Mouse (Mus musculus) midbrain, embryonic 14.5 days (tissue): ENCODE results near the gene Sept12. TPM values are rescaled to one million over a fixed set of nuclear protein-coding genes. Genes with fewer than 3 reads are reported as not detected.
A peak's percentile ranks its signal among the peaks of the same experiment; 100 is the strongest.

Experiments
- ATAC-seq: fragments of 200-750 bp; cut with Nextera tagmentation; 2 replicates; pipeline ENCODE4 v1.8.0; 2017; ENCODE audit warnings: moderate number of reproducible peaks, moderate library complexity; ENCODE audit not compliant: low FRiP score, low TSS enrichment
- DNase-seq: peaks from one replicate; pipeline ENCODE4 v3.0.0-alpha.2; 2015
- H3K27ac ChIP-seq: fragments of 300-500 bp; sonication (generic); replicated peaks from 2 replicates; pipeline ENCODE4 v1.5.1; 2014; ENCODE audit warnings: mild to moderate bottlenecking, low read depth, low read length, moderate library complexity
- H3K27me3 ChIP-seq: fragments of 300-500 bp; sonication (generic); 2 replicates; pipeline ENCODE4 v1.6.1; 2014; ENCODE audit warnings: low read length, control low read depth, mixed read lengths; ENCODE audit not compliant: control insufficient read depth, insufficient read depth
- H3K36me3 ChIP-seq: fragments of 300-500 bp; sonication (generic); 2 replicates; pipeline ENCODE4 v1.6.1; 2014; ENCODE audit warnings: low read length, control low read depth; ENCODE audit not compliant: control insufficient read depth, insufficient read depth
- H3K4me1 ChIP-seq: fragments of 300-500 bp; sonication (generic); 2 replicates; pipeline ENCODE4 v1.6.1; 2014; ENCODE audit warnings: mild to moderate bottlenecking, antibody characterized with exemption, low read length, control low read depth; ENCODE audit not compliant: control insufficient read depth, insufficient read depth
- H3K4me2 ChIP-seq: fragments of 300-500 bp; sonication (generic); 2 replicates; pipeline ENCODE4 v1.6.1; 2014; ENCODE audit warnings: mild to moderate bottlenecking, low read length, moderate library complexity
- H3K4me3 ChIP-seq: fragments of 300-500 bp; sonication (generic); replicated peaks from 2 replicates; pipeline ENCODE4 v1.5.1; 2014; ENCODE audit warnings: low read depth, low read length
- H3K9ac ChIP-seq: fragments of 300-500 bp; sonication (generic); replicated peaks from 2 replicates; pipeline ENCODE4 v1.6.1; 2014; ENCODE audit warnings: mild to moderate bottlenecking, low read length, moderate library complexity
- H3K9me3 ChIP-seq: fragments of 300-500 bp; sonication (generic); 2 replicates; pipeline ENCODE4 v1.6.1; 2016; ENCODE audit warnings: low read length, control low read depth, mixed read lengths; ENCODE audit not compliant: control insufficient read depth
- WGBS: fragments of 180-500 bp; shearing (Covaris S2); extraction: QIAGEN DNeasy Blood & Tissue Kit; methylation state at CpG from one replicate; pipeline ENCODE4 v1.1.7; 2014; 5-methylcytosine and 5-hydroxymethylcytosine counted together
- polyA plus RNA-seq: library from polyadenylated mRNA; unstranded; fragments of >200 nt; fragmentation: Nextera tagmentation; extraction: Ambion mirVana; gene quantifications from 2 replicates; pipeline ENCODE4 v1.2.1, GENCODE M21; 2014

Gene Sept12
- polyA plus RNA-seq, 1 experiment from 2014 or later = not detected

DNA sequence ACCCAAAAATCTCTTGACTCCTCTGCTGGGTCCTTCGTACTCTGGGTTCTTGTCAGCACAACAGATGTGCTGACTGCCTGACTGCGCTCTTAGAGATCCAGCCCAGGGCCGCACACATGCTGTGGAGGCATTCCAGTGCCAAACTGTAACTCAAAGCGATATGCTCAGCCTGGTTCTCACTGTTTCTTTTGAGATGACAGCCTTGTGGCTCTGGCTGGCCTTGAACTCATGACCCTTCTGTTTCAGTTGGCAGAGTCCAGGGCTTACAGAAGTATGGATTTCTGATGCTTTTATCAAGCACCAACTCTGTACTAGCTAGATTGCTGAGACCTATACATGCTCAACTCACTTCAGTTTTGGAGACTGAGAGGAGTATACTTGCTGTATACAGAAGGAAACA lies 4.4 kb downstream of the Sept12 start:
- 82% methylated on average over 4 of the region's 4 CpGs for WGBS
- no peak for ATAC-seq
- no peaks in the 10 kb centered on the region for H3K9me3 ChIP-seq
- H3K36me3 ChIP-seq = no peaks in the 10 kb centered on the region
- H3K4me2 ChIP-seq = no peak overlapping the region
- no peaks in the 10 kb centered on the region for H3K27me3 ChIP-seq
- no peak overlapping the region for H3K9ac ChIP-seq
- no peak overlapping the region for H3K4me3 ChIP-seq
- H3K4me1 ChIP-seq = no peaks in the 10 kb centered on the region
- DNase-seq = no peak
- no peak overlapping the region for H3K27ac ChIP-seq

DNA sequence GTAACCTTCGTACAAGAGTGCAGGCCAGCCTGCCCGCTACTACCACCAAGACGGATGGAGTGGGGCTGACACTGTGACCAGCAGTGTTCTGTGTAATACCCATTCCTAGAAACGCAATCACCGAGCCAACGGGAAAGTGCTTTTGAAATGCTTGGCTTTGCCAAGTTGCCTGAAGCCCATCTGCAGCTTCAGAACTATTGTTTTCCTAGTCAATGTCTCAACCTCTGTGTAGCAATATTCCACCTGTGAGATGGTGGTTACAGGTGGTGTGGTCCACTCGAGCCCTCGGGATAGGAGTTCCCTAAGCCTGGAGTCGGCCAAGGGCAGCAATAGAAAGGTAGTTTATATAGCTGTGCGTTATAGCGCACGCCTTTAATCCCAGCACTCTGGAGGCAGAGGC lies 12.9 kb downstream of the Sept12 start:
- no peak for ATAC-seq
- Histone ChIP-seq H3K4me1 (no peaks in the 10 kb centered on the region), H3K27ac (no peak overlapping the region), H3K4me2 (no peak overlapping the region), H3K9me3 (no peaks in the 10 kb centered on the region), H3K36me3 (no peaks in the 10 kb centered on the region), H3K9ac (no peak overlapping the region), H3K4me3 (no peak overlapping the region), H3K27me3 (no peaks in the 10 kb centered on the region)
- DNase-seq = no peak
- 91% methylated on average over 12 of the region's 12 CpGs for WGBS

DNA sequence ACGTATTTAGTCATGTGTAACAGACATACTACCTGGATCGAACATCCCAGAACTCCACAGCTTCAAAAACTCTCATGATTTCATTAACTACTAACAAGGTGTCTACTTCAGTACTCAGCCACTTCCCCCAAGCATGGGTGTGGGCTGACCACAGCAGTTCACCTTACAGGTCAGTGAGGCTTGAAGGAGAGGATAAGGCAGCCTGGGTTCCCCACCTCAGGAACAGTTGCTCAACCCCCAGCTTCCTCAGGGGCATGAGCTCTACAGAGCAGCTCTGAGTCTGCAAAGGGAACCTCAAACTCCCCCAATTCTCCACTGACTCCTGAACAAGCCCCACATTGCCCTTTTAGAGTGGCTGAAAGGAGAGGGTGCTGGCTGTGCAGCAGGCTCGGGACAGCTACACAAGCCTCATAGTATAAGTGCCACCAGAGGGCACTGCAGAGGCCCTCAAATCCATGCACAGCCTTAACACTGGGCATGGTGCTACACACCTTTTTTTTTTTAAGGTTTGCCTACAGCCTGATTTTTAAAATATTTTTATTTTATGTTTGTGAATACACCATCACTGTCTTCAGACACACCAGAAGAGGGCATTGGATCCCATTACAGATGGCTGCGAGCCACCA lies 17.8 kb downstream of the Sept12 start:
- no peaks in the 10 kb centered on the region for H3K4me1 ChIP-seq
- H3K36me3 ChIP-seq = no peaks in the 10 kb centered on the region
- DNase-seq (peak; percentile 69), ATAC-seq (no peak)
- no peak overlapping the region for H3K9ac ChIP-seq
- no peaks in the 10 kb centered on the region for H3K27me3 ChIP-seq
- no peaks in the 10 kb centered on the region for H3K9me3 ChIP-seq
- H3K4me2 ChIP-seq = no peak overlapping the region
- WGBS = 69% methylated on average over 4 of the region's 4 CpGs
- H3K27ac ChIP-seq = no peak overlapping the region
- H3K4me3 ChIP-seq = no peak overlapping the region

DNA sequence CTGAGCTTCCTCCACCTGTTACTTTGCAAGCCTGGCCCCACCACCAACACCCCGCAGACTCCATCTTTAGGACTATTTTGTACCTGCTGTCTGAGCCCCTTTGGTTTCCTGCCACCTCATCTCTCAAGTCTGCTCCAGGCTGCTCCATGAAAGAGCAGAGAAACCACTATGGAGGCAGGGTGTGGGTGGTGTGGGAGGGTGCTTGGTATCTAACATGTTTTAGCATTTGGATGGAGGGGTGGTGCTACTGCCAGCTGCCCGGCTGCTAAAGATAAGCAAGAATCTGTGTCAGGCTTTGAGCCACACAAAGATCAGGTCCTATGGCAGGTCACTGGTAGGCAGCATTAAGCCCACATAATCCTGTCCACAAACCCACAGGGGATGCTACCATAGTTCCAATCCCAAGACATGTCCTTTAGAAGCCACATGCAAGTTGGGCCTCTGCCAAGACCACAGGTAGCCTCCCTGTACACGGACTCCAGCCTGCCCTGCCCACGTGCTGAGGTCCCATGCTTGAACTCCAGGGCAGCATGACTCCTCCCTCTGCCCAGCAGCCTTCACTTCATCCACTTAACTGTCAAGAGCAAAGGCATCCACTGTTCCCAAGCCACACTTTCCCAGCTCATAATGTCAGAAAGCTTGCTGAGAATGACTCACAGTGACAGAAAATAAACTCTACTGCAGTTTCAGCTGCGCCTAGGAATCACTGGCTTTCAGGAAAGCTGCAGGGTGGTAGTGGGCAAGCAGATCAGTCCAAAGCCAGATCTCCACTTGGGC lies 19.2 kb downstream of the Sept12 start:
- H3K27ac ChIP-seq = no peak overlapping the region
- H3K4me3 ChIP-seq = no peak overlapping the region
- H3K36me3 ChIP-seq = no peaks in the 10 kb centered on the region
- 68% methylated on average over 5 of the region's 5 CpGs for WGBS
- no peak overlapping the region for H3K4me2 ChIP-seq
- H3K9ac ChIP-seq = no peak overlapping the region
- no peak for ATAC-seq
- DNase-seq = no peak
- no peaks in the 10 kb centered on the region for H3K9me3 ChIP-seq
- H3K27me3 ChIP-seq = no peaks in the 10 kb centered on the region
- H3K4me1 ChIP-seq = no peaks in the 10 kb centered on the region

DNA sequence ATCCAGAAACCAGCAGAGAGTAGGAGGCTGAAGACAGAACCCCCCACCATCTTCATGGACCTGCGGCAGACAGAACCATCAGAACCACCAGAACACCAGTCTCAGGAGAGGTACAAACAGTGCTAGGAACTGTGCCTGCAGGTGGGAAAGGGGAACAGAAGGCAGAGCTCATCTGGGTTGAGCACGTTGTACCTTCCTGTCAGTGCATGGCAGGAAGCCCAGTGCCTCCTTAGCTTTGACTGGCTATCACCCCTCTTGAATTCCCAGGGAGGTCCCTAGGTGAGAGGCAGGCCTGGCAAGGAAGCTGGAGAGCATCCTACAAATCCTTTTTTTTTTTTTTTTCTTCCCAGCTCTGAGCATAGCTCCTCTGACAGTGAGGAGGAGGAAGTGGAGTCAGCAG lies 21.5 kb downstream of the Sept12 start:
- H3K9ac ChIP-seq = no peak overlapping the region

DNA sequence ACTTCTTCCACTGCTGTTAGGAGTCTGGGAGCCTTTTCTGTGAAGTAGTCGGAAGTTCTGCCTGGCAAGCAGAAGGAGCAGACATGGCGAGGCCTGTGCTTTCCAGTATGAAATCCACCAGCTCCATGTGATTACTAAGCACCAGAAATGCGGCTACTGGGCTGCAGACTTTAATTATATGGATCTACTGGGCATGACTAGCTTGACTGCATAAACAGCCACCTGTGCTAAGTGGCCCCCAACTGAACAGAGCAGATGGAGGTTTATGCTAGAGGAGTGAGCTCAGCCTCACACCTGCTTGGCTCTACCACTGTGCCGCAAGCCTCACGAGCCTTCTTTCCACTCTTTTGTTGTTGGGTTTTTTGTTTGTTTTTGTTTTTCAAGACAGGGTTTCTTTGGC lies 23.1 kb downstream of the Sept12 start:
- ATAC-seq (no peak), DNase-seq (no peak)
- WGBS = 81% methylated on average over 5 of the region's 5 CpGs
- Histone ChIP-seq H3K9ac (no peak overlapping the region), H3K27ac (no peak overlapping the region), H3K27me3 (no peaks in the 10 kb centered on the region), H3K9me3 (no peaks in the 10 kb centered on the region), H3K4me3 (no peak overlapping the region), H3K4me2 (no peak overlapping the region), H3K4me1 (no peaks in the 10 kb centered on the region), H3K36me3 (peaks cover under 1% of the 10 kb centered on the region; the same call in 1 of the 2 replicates)

More for the DNA sequence above, 21.5 kb downstream of the Sept12 start:
- DNase-seq (no peak), ATAC-seq (no peak)
- no peak overlapping the region for H3K4me2 ChIP-seq
- H3K27me3 ChIP-seq = no peaks in the 10 kb centered on the region
- 85% methylated on average over 2 of the region's 2 CpGs for WGBS
- no peak overlapping the region for H3K27ac ChIP-seq
- no peak overlapping the region for H3K4me3 ChIP-seq
- H3K4me1 ChIP-seq = no peaks in the 10 kb centered on the region
- H3K36me3 ChIP-seq = no peaks in the 10 kb centered on the region
- H3K9me3 ChIP-seq = no peaks in the 10 kb centered on the region

DNA sequence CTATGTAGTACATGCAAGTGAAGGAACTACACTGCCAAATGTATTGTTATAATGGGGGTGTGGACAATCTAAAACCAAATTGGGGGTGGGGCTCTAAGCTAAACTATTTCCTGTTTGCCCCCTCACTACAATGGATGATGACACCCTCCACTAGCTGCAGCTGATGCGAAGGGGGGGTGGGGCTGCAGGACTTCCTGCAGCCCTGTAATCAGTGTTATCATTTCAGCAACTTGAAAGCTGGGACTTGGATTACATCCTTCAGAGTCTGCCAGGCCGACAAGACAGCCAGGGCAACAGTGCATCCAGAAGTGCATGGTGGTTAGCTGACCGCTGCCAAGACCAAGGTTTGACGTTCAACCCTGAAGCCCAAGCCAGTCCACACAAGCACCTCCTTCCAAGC lies 26.0 kb downstream of the Sept12 start:
- Histone ChIP-seq H3K4me3 (no peak overlapping the region), H3K9me3 (no peaks in the 10 kb centered on the region), H3K4me1 (no peaks in the 10 kb centered on the region), H3K36me3 (peaks cover 12% of the 10 kb centered on the region), H3K4me2 (no peak overlapping the region), H3K9ac (no peak overlapping the region), H3K27ac (no peak overlapping the region), H3K27me3 (no peaks in the 10 kb centered on the region)
- ATAC-seq (no peak), DNase-seq (no peak)
- 85% methylated on average over 4 of the region's 4 CpGs for WGBS

DNA sequence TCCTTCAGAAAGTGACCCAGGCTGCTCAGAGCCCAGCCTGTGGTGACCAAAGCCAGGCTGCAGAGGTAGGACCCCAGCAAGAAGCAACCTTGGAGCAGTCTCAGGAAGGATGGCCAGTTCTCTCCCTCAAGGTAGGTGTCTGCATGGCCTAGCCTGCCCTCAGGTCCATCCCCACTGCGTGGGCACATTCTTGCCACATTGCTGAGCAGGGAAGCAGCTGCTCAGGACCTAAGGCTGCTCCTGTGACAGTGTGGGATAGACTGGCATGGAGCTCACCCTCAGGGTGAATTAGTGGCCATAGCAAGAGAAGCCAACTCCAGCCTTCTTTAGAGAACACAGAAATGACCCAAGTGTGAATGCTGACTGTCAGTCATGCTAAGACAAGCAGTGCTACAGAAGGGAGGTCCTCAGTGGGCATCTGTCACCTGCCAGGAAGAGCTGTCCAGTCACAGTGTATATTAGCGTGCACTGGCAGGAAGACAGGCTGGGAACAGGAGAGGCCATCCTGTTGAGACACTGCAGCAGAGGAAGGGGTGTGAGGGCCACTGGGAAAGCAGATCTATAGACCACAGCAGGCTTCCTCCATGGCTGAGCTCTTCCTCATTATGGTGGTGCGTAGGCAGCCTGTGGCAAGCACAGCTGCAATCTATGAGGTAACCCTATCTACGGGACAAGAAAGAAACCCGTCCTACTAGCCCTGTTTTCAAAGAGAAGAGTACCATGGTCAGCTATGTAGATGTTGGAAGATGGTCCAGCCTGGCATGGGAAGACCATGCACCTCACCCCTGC lies 28.4 kb downstream of the Sept12 start:
- H3K4me1 ChIP-seq = peaks cover 6% of the 10 kb centered on the region; the same call in 1 of the 2 replicates
- H3K27me3 ChIP-seq = no peaks in the 10 kb centered on the region
- 94% methylated on average over 5 of the region's 5 CpGs for WGBS
- H3K9me3 ChIP-seq = no peaks in the 10 kb centered on the region
- no peak overlapping the region for H3K9ac ChIP-seq
- ATAC-seq (no peak), DNase-seq (no peak)
- H3K36me3 ChIP-seq = peaks cover 12% of the 10 kb centered on the region
- H3K4me2 ChIP-seq = no peak overlapping the region
- no peak overlapping the region for H3K27ac ChIP-seq
- no peak overlapping the region for H3K4me3 ChIP-seq
